Mouse (Mus musculus): ENCODE measurements around the gene Trim8. TPM values are rescaled to one million over a fixed set of nuclear protein-coding genes. Genes with fewer than 3 reads are reported as not detected.

Gene Trim8
- total RNA-seq (2023): 55.7 TPM

DNA sequence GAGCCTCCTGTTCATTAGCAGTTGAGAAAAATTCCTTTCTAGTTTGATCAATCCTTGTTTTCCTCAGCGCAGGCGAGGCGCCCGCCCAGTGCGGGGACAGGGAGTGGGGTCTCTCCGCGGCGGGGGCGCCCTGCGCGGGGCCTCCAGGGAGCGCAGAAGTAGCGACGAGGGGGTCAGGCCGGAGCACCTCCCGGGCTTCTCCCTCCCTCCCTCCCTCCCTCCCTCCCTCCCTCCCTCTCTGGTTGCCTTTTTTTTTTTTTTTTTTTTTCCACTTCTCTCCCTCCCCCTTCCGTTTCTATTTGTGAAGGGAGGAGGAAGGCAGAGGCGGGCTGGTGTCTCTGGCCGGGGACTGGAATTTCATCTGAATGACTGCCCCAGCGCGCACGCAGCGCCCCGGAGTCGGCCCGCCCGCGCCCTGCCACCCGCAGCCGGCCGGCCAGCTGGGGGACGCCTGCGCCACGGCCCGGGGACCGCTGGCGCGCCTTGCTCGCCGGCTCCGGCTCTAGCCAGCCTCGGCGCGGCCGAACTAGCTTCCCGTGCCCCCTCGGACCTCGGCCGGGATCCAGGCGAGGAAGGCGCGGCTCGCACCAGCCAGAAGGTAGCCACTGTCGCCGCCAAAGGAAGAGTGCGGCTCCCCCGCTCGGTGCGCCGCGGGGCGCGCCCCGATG is at the start of gene Trim8:
Gene Trim8, plus strand, starts transcription at position 302 of the 668 bp plus-strand sequence.

Other genes with a start within 250 kb of the Trim8 start
- 86.9 TPM for gene Nfkb2, start 197.4 kb upstream of the Trim8 start, total RNA-seq (2023)
- 0.24 TPM for gene Psd, start 174.5 kb upstream of the Trim8 start, total RNA-seq (2023)
- 5.2 TPM for gene Fbxl15, start 173.5 kb upstream of the Trim8 start, total RNA-seq (2023)
- gene Cuedc2, start 163.0 kb upstream of the Trim8 start, total RNA-seq (2023): 23.8 TPM
- 5.4 TPM for gene Mfsd13a, start 160.6 kb upstream of the Trim8 start, total RNA-seq (2023)
- gene 2310034G01Rik, start 151.4 kb upstream of the Trim8 start, total RNA-seq (2023): not detected
- gene Actr1a, start 106.0 kb upstream of the Trim8 start, total RNA-seq (2023): 106 TPM
- 39.8 TPM for gene Sufu, start 104.8 kb upstream of the Trim8 start, total RNA-seq (2023)
- gene Arl3, start 71.5 kb downstream of the Trim8 start, total RNA-seq (2023): 14.2 TPM
- gene Sfxn2, start 71.7 kb downstream of the Trim8 start, total RNA-seq (2023): 10.8 TPM
- gene Wbp1l, start 97.4 kb downstream of the Trim8 start, total RNA-seq (2023): 65.4 TPM
- gene Cyp17a1, start 171.5 kb downstream of the Trim8 start, total RNA-seq (2023): not detected
- gene Borcs7, start 188.2 kb downstream of the Trim8 start, total RNA-seq (2023): 4.8 TPM
- 23.1 TPM for gene As3mt, start 205.8 kb downstream of the Trim8 start, total RNA-seq (2023)